Mouse (Mus musculus) neutrophil, adult 83 days (primary cell): ENCODE results near the gene Fzd5. TPM values are rescaled to one million over a fixed set of nuclear protein-coding genes. Genes with fewer than 3 reads are reported as not detected.

Source experiments
- total RNA-seq, 2 experiments: library from RNA; stranded (reverse); gene quantifications; one replicate each; pipeline ENCODE4 v1.2.4; 2023

Gene Fzd5
- total RNA-seq: 1 to 10 TPM; 2.8 to 3.0 TPM

DNA sequence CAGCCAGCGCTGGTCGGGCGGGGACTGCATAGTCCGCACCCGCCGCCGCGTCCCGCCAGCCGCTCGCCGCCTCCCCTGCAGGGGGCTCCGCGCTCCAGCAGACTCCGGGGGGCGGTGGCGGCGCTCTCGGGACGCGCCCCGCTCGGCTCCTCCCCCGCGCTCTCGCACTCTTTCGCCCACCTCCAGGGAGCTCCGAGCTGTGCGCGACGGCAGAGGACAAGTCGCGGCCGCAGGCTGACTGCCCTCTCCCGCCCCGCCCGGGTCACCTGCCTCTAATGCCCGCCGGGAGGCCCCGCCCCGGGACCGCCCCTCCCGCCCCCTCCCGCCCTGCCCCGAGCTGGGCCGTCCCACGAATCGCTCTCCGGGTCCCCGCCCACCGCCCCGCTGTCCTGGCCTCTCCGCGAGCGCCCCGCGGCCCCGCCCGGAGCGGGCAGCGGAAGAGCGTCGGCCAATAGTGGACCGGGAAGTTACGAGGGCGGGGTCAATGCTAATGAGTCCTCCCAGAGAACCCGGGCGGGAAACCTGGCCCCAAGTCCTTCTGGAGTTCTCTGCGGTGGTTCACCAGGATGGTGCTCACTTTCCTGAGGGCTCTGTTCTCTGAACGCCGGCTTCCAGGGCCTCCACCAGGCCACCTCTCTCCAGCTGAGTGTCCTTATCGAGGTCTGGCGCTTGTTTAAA is at the start of gene Fzd5:
Gene Fzd5 (minus strand): TSS at position 250 of the 678 bp plus-strand sequence.

DNA sequence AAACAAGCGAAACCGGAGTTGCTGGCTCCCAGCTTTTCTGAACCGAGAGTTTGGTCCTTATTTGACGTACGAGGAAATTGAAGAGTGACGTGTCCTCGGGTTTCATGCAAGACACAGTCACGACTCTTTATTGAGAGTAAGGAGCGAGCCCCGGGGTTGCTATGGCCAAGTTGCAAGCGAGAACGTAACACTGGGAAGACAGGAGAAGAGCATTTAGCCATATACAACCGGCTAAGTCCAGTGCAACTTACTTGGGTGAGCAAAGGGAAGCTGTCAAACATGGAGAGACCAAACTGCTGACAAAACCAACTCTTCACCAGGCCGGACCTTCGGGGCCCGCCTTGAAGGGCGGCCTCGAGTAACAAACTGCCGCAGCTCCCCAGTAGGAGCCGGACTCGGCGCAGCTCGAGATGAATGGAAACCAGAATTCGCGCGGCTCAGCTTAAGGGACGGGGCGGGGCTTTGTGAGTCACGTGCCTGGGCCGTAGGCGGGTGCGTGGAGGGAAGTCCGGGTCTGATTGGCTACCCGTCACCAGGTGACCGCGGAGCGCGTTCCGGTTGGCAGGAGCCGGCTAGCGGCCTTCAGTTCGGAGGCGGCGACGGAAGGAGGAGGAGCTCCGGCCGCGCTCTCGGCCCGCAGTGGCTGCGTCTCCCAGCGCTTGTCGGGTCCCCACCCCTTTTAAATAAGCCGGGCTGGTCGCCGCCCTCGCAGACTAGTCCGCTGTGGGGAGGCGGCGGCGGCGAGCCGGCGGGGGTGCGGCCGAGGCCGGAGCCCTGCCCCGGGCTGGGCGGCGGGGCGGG is 47.1 kb downstream of the Fzd5 start, which contains the start of gene Ccnyl1:
Gene Ccnyl1 (plus strand): TSS at position 243 of the 801 bp plus-strand sequence.

Other genes starting within 250 kb of the Fzd5 start
- gene Creb1, start 205.1 kb downstream of the Fzd5 start, total RNA-seq: 10 to 100 TPM; 67.0 to 82.0 TPM
- 1 to 10 TPM; 3.8 to 5.3 TPM for gene Mettl21a, start 120.5 kb downstream of the Fzd5 start, total RNA-seq
- gene Ccnyl1, start 47.3 kb downstream of the Fzd5 start, total RNA-seq: 1 to 10 TPM; 5.2 to 6.3 TPM
- gene Plekhm3, start 219.1 kb upstream of the Fzd5 start, total RNA-seq: 10 to 100 TPM; 47.6 to 61.1 TPM